Mouse (Mus musculus) kidney, postnatal 0 days (tissue): ENCODE results near the gene 4931406P16Rik. TPM values are rescaled to one million over a fixed set of nuclear protein-coding genes. Genes with fewer than 3 reads are reported as not detected.

Experiments used
- ATAC-seq: fragments of 200-750 bp; cut with Nextera tagmentation; replicated peaks from 2 replicates; pipeline ENCODE4 v1.8.0; 2017; ENCODE audit warnings: low read depth, moderate number of reproducible peaks, moderate TSS enrichment, moderate library complexity; ENCODE audit not compliant: low FRiP score
- DNase-seq: peaks from one replicate; pipeline ENCODE4 v3.0.0-alpha.2; 2016; ENCODE audit warnings: low spot score
- H3K27ac ChIP-seq: fragments of 300-500 bp; sonication (generic); 2 replicates; pipeline ENCODE4 v1.5.1; 2014; ENCODE audit warnings: mild to moderate bottlenecking
- H3K27me3 ChIP-seq: fragments of 300-500 bp; sonication (generic); 2 replicates; pipeline ENCODE4 v1.6.1; 2014; ENCODE audit warnings: low read length, mixed read lengths; ENCODE audit not compliant: insufficient read depth
- H3K36me3 ChIP-seq: fragments of 300-500 bp; sonication (generic); 2 replicates; pipeline ENCODE4 v1.6.1; 2014; ENCODE audit warnings: low read length, mixed read lengths; ENCODE audit not compliant: insufficient read depth
- H3K4me1 ChIP-seq: fragments of 300-500 bp; sonication (generic); replicated peaks from 2 replicates; pipeline ENCODE4 v1.6.1; 2014; ENCODE audit warnings: antibody characterized with exemption, low read length, mixed read lengths; ENCODE audit not compliant: insufficient read depth
- H3K4me2 ChIP-seq: fragments of 300-500 bp; sonication (generic); 2 replicates; pipeline ENCODE4 v1.6.1; 2014; ENCODE audit warnings: mild to moderate bottlenecking, low read length, moderate library complexity, mixed read lengths
- H3K4me3 ChIP-seq: fragments of 300-500 bp; sonication (generic); replicated peaks from 2 replicates; pipeline ENCODE4 v1.5.1; 2014; ENCODE audit warnings: low read depth, low read length
- H3K9ac ChIP-seq: fragments of 300-500 bp; sonication (generic); 2 replicates; pipeline ENCODE4 v1.6.1; 2014; ENCODE audit warnings: low read depth, low read length
- H3K9me3 ChIP-seq: fragments of 300-500 bp; sonication (generic); replicated peaks from 2 replicates; pipeline ENCODE4 v1.6.1; 2016; ENCODE audit warnings: low read length, inconsistent platforms, mixed read lengths
- CTCF ChIP-seq: IDR thresholded peaks from 2 replicates; pipeline ENCODE4 v1.5.1; 2016; ENCODE audit warnings: antibody characterized with exemption, low read depth, mild to moderate bottlenecking, moderate library complexity
- WGBS: fragments of 180-500 bp; shearing (Covaris S2); extraction: QIAGEN DNeasy Blood & Tissue Kit; methylation state at CpG from one replicate; pipeline ENCODE4 v1.1.7; 2014; 5-methylcytosine and 5-hydroxymethylcytosine counted together
- polyA plus RNA-seq: library from polyadenylated mRNA; unstranded; fragments of >200 nt; fragmentation: Nextera tagmentation; extraction: Ambion mirVana; gene quantifications from 2 replicates; pipeline ENCODE4 v1.2.1, GENCODE M21; 2015

Gene 4931406P16Rik
- polyA plus RNA-seq, 1 experiment from 2014 or later = 41.2 TPM

DNA sequence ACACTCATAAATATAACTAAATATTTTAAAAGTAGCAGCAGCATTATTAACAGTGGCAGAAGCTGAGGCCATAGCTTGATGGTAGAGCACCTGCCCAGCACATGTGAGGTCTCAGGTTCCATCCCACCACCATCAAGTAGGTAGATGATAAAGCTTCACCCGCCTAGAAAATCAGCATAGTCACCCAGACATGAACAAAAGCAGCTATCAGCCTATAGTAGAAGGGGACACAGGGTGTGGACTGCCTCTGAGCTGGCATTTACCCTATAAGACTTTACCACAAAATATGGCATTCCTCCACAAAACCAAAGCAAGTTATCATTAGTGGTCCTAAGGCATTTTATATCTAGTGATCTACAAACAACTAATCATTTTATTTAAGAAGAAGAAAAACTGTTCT, 10.7 kb downstream of the 4931406P16Rik start:
- WGBS = 80% methylated on average over 1 of the region's 1 CpGs
- H3K9ac ChIP-seq = no peak overlapping the region
- H3K36me3 ChIP-seq = peaks cover 5% of the 10 kb centered on the region; the same call in 1 of the 2 replicates
- no peak for TF ChIP-seq CTCF
- no peaks in the 10 kb centered on the region for H3K9me3 ChIP-seq
- H3K4me2 ChIP-seq = no peak overlapping the region
- DNase-seq = no peak
- no peaks in the 10 kb centered on the region for H3K27me3 ChIP-seq
- H3K4me3 ChIP-seq = no peak overlapping the region
- H3K27ac ChIP-seq = peak overlapping the region; percentile 77
- peaks cover 13% of the 10 kb centered on the region for H3K4me1 ChIP-seq
- ATAC-seq = no peak

DNA sequence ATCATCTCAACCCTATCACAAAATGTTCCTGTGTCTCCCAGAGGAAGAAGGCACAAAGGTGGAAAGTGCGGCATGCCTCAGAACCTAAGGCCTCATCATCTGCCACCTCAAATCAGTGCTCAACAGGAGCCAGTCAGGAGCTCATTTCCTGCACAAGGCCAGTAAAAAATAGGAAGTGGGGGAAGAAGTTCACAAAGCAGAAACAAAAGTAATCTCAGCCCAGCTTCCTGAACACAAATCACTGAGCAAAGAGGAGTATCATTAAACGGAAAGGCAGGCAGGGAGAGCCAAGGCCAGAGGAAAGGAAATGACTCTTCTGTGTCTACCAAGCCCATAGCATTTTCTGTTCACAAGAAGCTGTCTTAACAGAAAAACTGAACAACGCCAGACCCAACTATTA, 11.4 kb downstream of the 4931406P16Rik start:
- Histone ChIP-seq H3K4me3 (no peak overlapping the region), H3K27ac (peak overlapping the region; percentile 77), H3K27me3 (no peaks in the 10 kb centered on the region), H3K36me3 (peaks cover 5% of the 10 kb centered on the region; the same call in 1 of the 2 replicates), H3K4me2 (no peak overlapping the region), H3K4me1 (peaks cover 13% of the 10 kb centered on the region), H3K9ac (no peak overlapping the region), H3K9me3 (no peaks in the 10 kb centered on the region)
- no peak for ATAC-seq
- WGBS = 67% methylated on average over 3 of the region's 3 CpGs
- TF ChIP-seq CTCF = no peak
- peak; percentile 83 for DNase-seq

DNA sequence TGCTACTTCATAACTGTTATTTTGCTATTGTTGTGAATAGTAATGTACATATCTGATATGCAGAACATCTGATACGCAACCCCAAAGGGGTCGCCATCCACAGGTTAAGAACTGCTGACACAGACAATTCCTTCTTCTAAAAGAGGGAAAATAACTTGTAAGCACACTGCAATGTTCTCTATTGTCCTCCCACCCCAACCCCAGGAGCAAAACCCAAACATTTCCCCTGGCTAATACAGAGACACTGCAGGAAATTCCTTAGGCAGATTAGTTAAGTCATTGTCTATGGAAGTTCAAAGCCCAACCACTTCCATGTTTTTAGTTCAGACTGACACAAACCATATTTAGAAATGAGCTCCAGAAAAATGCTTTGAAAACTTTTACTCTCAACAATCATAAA, 14.5 kb downstream of the 4931406P16Rik start:
- DNase-seq (peak; percentile 70), ATAC-seq (no peak)
- no peak overlapping the region for H3K4me2 ChIP-seq
- H3K9ac ChIP-seq = no peak overlapping the region
- no peak overlapping the region for H3K4me3 ChIP-seq
- 0 out of 2 replicates have a peak overlapping the region, but pooled peaks have one; percentile 19 for H3K27ac ChIP-seq
- H3K4me1 ChIP-seq = peaks cover 4% of the 10 kb centered on the region
- no peaks in the 10 kb centered on the region for H3K27me3 ChIP-seq
- WGBS = 90% methylated on average over 2 of the region's 2 CpGs
- TF ChIP-seq CTCF = no peak
- H3K36me3 ChIP-seq = peaks cover 5% of the 10 kb centered on the region; the same call in 1 of the 2 replicates
- no peaks in the 10 kb centered on the region for H3K9me3 ChIP-seq

DNA sequence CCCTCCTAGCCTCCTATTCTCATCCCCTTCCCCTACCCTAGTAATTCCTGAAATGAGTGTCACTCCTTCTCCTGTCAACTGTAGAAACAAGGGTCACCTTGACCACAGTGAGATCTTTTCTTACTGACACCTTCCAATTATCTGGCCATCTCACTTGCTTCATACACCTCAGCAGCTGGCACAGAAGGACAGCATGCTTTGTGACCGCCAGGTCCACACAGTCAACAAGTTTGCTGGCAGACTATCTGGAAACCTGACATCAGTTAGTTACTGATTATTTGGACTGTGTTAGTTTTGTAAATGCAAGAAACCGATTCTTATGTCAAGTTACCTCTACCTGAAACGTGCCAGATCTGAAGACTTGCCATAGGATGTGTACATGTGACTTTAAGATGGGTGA, 17.2 kb downstream of the 4931406P16Rik start:
- ATAC-seq = no peak
- 88% methylated on average over 3 of the region's 3 CpGs for WGBS
- no peaks in the 10 kb centered on the region for H3K27me3 ChIP-seq
- H3K9ac ChIP-seq = no peak overlapping the region
- H3K4me2 ChIP-seq = no peak overlapping the region
- H3K4me1 ChIP-seq = no peaks in the 10 kb centered on the region
- no peak overlapping the region for H3K27ac ChIP-seq
- no peaks in the 10 kb centered on the region for H3K36me3 ChIP-seq
- no peak for TF ChIP-seq CTCF
- DNase-seq = no peak
- no peak overlapping the region for H3K4me3 ChIP-seq
- no peaks in the 10 kb centered on the region for H3K9me3 ChIP-seq

DNA sequence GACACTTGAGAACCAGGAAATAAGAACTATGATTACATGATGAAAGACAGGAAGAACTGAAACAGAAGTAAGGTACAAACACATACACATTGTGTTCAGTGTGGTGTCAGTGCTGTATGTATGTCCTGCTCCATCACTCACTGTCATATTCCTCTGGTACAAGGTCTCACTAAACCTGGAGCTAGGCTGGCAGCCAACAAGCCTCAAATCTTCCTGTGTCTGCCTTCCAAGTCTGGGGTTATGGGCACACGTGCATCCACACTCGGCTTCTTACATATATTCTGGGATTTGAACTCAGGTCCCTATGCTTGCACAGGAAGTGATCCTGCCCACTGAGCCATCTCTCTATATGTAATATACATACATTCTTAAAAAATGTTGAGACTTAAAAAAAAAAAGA, 20.7 kb downstream of the 4931406P16Rik start:
- no peaks in the 10 kb centered on the region for H3K4me1 ChIP-seq
- no peaks in the 10 kb centered on the region for H3K9me3 ChIP-seq
- no peak for DNase-seq
- no peak for ATAC-seq
- no peaks in the 10 kb centered on the region for H3K27me3 ChIP-seq
- H3K36me3 ChIP-seq = no peaks in the 10 kb centered on the region
- 76% methylated on average over 2 of the region's 2 CpGs for WGBS
- H3K4me3 ChIP-seq = no peak overlapping the region
- no peak for TF ChIP-seq CTCF
- H3K4me2 ChIP-seq = no peak overlapping the region
- H3K9ac ChIP-seq = no peak overlapping the region
- no peak overlapping the region for H3K27ac ChIP-seq

DNA sequence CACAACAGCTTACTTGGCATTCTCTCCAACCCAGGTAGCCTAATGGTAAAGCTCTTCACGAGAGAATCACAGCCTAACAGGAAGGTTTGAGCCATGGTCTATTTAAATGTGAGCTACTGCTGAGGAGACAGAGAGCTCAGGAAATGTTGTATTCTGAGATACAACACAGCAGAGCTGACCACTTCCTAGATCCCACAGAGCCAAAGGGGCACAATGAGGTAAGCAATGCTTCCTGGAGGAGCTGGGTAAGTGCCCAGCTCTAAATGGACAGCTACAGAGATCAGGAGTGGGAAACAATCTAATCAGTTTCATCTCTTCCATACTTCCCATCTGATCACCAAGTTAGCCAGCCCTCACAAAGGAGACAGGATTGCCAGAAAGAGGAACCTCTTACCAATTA, 22.1 kb downstream of the 4931406P16Rik start:
- WGBS = 82% methylated on average over 1 of the region's 1 CpGs
- ATAC-seq (no peak), DNase-seq (peak; percentile 39)
- Histone ChIP-seq H3K9me3 (no peaks in the 10 kb centered on the region), H3K4me1 (no peaks in the 10 kb centered on the region), H3K9ac (no peak overlapping the region), H3K36me3 (no peaks in the 10 kb centered on the region), H3K4me2 (no peak overlapping the region), H3K4me3 (no peak overlapping the region), H3K27ac (no peak overlapping the region; the same call in 1 of the 2 replicates), H3K27me3 (no peaks in the 10 kb centered on the region)
- TF ChIP-seq CTCF = no peak

DNA sequence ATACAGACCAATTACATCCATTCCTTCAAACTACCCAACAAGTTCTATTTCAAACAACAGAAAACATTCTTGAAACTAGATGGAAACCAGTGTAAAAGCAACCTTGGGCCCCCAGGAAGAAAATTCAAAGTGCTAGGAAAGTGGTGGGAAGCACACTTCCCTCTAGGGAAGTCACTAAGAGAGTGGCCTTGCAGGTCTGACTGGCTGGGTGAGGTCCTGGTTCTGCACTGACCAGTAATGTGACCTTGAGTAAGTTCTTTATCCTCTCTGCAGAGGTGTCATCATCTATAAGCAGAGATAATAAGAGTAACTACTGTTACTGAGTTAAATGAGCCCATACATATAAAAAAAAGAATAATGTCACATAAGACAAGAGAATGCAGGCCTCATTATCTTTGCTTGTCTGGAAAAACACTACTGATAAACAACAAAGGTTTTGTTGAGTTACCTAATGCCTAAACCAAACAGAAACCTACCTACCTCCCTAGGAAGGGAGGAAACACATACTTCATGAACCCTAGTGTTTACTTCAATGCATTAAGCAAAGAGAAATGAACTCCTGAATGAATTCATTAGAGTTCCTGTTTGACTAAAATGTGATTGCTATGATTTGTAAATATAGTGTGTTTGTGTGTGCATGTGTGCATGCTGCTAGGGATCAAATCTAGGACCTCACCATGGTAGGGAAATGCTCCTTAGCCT, 22.8 kb downstream of the 4931406P16Rik start:
- H3K9ac ChIP-seq = no peak overlapping the region
- H3K4me1 ChIP-seq = no peaks in the 10 kb centered on the region
- H3K36me3 ChIP-seq = no peaks in the 10 kb centered on the region
- no peak overlapping the region for H3K4me2 ChIP-seq
- TF ChIP-seq CTCF = no peak
- DNase-seq (no peak), ATAC-seq (no peak)
- H3K27ac ChIP-seq = no peak overlapping the region; the same call in 1 of the 2 replicates
- H3K4me3 ChIP-seq = no peak overlapping the region
- H3K27me3 ChIP-seq = no peaks in the 10 kb centered on the region
- H3K9me3 ChIP-seq = no peaks in the 10 kb centered on the region
